Mouse (Mus musculus): ENCODE results near the gene Myl6. TPM values are rescaled to one million over a fixed set of nuclear protein-coding genes. Genes with fewer than 3 reads are reported as not detected.

Gene Myl6
- polyA plus RNA-seq (2012; rRNA removed) = 1,634 and 1,720 TPM in 2 replicates

DNA sequence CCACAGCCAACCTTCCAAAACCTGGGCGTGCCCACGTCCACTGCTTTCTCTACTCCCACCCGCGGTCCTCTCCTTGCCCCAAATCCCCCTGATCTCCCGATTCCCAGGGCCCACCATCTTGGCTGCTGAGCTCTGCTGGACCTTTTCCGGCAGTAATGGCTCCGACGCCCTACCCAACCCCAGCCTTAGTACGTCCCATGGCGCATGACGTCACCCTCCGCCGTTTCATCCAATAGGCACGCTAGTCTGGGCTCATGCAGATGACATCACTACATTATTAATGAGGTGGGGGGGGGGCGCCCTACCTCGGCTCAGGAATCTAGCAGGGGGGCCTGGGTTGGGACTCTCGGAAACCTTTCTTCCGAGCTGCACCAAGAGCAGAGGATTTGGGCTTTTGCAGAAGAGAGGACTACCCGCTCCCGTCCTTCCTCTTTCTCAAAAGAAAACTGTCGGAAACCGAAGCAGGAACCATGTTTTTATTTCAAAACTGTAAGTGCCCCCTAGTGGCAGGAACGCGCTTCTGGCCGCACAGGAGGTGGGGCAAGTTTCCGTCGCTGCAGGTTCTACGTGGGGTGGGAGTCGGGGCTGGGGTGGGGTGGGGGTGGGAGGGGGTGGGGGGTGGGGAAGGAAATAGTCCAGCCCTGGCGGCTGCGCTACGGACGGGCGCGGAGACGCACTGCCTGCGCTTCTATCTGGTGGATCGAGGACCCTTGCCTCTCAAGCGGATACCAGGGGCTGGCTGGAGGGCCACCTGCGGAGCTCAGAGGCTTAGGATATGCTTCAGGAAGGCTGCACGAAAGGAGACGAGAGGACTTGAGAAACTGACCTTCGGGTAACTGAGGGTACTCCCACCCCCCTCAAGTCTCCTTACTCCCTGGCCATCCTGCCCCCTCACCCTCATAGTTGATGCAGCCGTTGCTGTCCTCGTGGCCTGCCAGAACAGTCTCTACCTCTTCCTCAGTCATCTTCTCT, at the start of gene Myl6:
Myl6 (minus strand) TSS at position 451 of the 972 bp plus-strand sequence.

DNA sequence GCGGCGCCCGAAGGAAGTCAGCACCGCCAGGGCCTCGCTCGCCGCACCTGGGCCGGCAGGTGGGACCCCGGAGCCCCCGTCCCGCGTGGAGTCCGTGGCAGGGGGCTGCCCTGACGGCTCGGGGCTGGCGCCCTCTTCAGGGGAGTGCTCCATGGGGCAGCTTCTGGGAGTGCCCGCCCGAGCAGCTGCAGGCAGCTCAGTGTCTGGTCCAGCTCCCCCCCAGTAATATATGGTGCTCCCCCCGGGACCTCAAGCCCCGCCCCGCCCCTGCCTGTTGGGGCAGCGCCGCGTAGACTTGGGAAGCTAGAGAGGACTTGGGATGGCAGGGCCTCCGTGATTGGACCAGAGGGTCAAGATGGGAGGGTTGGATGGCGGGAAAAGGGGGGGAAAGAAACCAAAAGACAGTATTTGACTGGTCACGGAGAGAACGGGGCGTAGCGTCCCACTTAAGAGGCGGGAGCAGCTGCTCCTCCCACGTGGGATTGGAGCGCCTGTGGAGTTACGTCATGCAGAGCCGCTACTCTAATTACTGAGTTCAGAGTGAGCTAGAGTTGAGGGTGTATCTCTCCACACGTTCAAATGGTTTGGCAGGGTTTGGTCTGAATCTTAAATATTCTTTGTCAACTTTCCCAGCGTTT, 31.8 kb upstream of the Myl6 start, which contains the start of gene Esyt1:
Esyt1 (minus strand) TSS at position 201 of the 638 bp plus-strand sequence.

DNA sequence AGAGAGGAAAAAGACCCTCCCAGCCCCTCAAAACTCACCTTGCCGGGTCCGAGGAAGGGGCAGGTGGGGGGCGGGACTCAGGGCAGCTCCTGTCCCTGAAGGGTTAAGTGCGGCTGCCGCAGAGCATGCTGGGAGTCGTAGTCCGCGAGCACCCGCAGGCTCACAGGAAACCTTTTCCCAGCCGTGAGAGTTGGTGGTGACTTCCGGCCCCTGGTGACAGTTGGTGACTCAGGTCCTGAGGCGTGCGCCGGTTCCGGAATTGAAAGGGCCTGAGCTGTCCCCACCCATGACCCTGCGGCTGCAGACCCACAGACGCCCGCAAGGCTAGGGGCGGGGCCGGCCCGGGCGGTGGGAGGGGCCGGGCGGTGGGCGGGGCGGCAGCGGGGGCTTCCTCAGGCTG, 4.6 kb upstream of the Myl6 start, which contains the start of gene Myl6b:
Myl6b (minus strand) TSS at position 96 of the 400 bp plus-strand sequence.

DNA sequence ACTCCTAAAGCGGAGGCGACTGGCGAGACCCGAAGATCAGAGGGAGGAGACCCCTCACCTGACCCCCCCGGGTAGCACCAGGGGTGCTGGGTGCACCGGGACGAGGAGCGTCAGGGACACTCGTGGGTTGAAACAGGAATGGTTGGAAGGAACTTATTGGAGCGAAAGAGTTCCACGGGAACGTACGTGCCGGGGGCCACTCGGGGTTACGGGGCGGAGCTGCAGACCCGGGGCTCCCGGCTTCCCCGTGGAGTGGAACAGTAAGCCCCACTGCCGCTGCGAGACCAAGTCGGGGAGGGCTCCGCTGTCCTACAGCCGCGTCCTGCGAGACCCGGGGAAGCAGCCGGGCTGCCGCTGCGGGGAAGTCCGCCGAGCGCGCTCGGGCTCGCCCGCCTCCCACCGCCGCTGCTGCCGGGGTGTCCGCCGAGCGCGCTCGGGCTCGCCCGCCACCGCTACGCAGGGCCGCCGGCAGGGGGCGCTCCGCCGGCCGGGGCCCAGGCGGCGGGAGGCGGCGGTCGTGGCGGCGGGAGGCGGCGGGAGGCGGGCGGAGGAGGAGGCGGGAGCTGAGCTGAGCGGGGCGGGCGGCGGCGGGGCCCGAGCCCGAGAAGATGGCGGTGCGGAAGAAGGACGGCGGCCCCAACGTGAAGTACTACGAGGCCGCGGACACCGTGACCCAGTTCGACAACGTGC, 35.1 kb downstream of the Myl6 start, which contains the start of gene Smarcc2:
Smarcc2 (plus strand) TSS at position 530 of the 690 bp plus-strand sequence.

Other genes with a start within 250 kb of the Myl6 start
- gene Apon, start 240.0 kb downstream of the Myl6 start, polyA plus RNA-seq (2012; rRNA removed) = 0.98 and 1.0 TPM in 2 replicates
- gene Apof, start 225.5 kb downstream of the Myl6 start, polyA plus RNA-seq (2012; rRNA removed) = 0.80 and 1.4 TPM in 2 replicates
- 21.3 and 22.5 TPM in 2 replicates for gene Stat2, start 223.6 kb downstream of the Myl6 start, polyA plus RNA-seq (2012; rRNA removed)
- gene Il23a, start 195.4 kb downstream of the Myl6 start, polyA plus RNA-seq (2012; rRNA removed) = 0.11 and 0.17 TPM in 2 replicates
- gene Pan2, start 190.8 kb downstream of the Myl6 start, polyA plus RNA-seq (2012; rRNA removed) = 45.0 and 49.8 TPM in 2 replicates
- gene Cnpy2, start 171.7 kb downstream of the Myl6 start, polyA plus RNA-seq (2012; rRNA removed) = 134 and 148 TPM in 2 replicates
- 120 and 162 TPM in 2 replicates for gene Cs, start 156.4 kb downstream of the Myl6 start, polyA plus RNA-seq (2012; rRNA removed)
- gene Coq10a, start 125.1 kb downstream of the Myl6 start, polyA plus RNA-seq (2012; rRNA removed) = 32.1 and 35.4 TPM in 2 replicates
- 45.2 and 47.7 TPM in 2 replicates for gene Ankrd52, start 117.0 kb downstream of the Myl6 start, polyA plus RNA-seq (2012; rRNA removed)
- 0.65 and 1.1 TPM in 2 replicates for gene Slc39a5, start 92.9 kb downstream of the Myl6 start, polyA plus RNA-seq (2012; rRNA removed)
- 80.3 and 86.7 TPM in 2 replicates for gene Nabp2, start 82.7 kb downstream of the Myl6 start, polyA plus RNA-seq (2012; rRNA removed)
- 36.8 and 42.2 TPM in 2 replicates for gene Rnf41, start 82.5 kb downstream of the Myl6 start, polyA plus RNA-seq (2012; rRNA removed)
- gene Smarcc2, start 34.9 kb downstream of the Myl6 start, polyA plus RNA-seq (2012; rRNA removed) = 251 and 263 TPM in 2 replicates
- 15.8 and 16.8 TPM in 2 replicates for gene Myl6b, start 4.5 kb upstream of the Myl6 start, polyA plus RNA-seq (2012; rRNA removed)
- 24.4 and 26.4 TPM in 2 replicates for gene Esyt1, start 31.7 kb upstream of the Myl6 start, polyA plus RNA-seq (2012; rRNA removed)
- gene Zc3h10, start 53.6 kb upstream of the Myl6 start, polyA plus RNA-seq (2012; rRNA removed) = 16.2 and 24.7 TPM in 2 replicates
- gene Rpl41, start 55.2 kb upstream of the Myl6 start, polyA plus RNA-seq (2012; rRNA removed) = 4,092 and 4,723 TPM in 2 replicates
- gene Pa2g4, start 71.8 kb upstream of the Myl6 start, polyA plus RNA-seq (2012; rRNA removed) = 195 and 212 TPM in 2 replicates
- 1.2 and 9.9 TPM in 2 replicates for gene Erbb3, start 95.5 kb upstream of the Myl6 start, polyA plus RNA-seq (2012; rRNA removed)
- 1,123 and 1,713 TPM in 2 replicates for gene Rps26, start 132.6 kb upstream of the Myl6 start, polyA plus RNA-seq (2012; rRNA removed)
- gene Ikzf4, start 151.8 kb upstream of the Myl6 start, polyA plus RNA-seq (2012; rRNA removed) = 6.5 and 8.1 TPM in 2 replicates
- 10.3 and 11.9 TPM in 2 replicates for gene Suox, start 179.9 kb upstream of the Myl6 start, polyA plus RNA-seq (2012; rRNA removed)
- 46.7 and 74.5 TPM in 2 replicates for gene Rab5b, start 202.1 kb upstream of the Myl6 start, polyA plus RNA-seq (2012; rRNA removed)
- gene Pmel, start 210.1 kb upstream of the Myl6 start, polyA plus RNA-seq (2012; rRNA removed) = 2.6 TPM in 2 replicates
- 66.7 and 98.8 TPM in 2 replicates for gene Cdk2, start 210.9 kb upstream of the Myl6 start, polyA plus RNA-seq (2012; rRNA removed)

All from central nervous system, embryonic 11.5 days (tissue).